Mouse (Mus musculus): ENCODE data around the gene Lhx4.

DNA sequence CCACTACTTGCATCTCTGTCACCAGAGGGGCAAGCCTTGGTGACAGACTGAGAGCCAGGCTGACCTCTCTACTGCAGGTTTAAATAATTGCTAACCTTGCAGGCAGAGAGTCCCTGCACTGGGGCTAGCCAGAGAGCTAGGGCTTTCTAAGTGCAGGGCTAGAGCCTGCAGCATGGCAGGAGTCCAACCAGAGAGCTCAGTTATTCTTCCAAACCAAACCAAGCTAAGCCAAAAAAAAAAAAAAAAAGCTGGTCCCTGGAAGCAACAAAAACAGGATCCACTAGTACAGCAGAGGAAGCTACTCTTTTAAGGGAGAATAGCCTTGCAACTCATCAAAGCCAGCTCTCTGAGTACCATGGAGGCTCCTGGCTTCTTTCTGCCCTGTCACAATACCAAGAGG is 50.6 kb downstream of the Lhx4 start:
- TF ChIP-seq CHD2 (IDR thresholded peaks at IDR 0.05; ENCODE audit: low read depth, low read length) (no peak), MAFK (IDR thresholded peaks at IDR 0.05; ENCODE audit: insufficient read depth, low read depth, low read length) (no peak), ZNF384 (IDR thresholded peaks at IDR 0.05; ENCODE audit: low read depth, low read length) (no peak), HCFC1 (IDR thresholded peaks at IDR 0.05; ENCODE audit: borderline replicate concordance, insufficient read depth, low read length) (no peak)
